In the genomic region with DNA sequence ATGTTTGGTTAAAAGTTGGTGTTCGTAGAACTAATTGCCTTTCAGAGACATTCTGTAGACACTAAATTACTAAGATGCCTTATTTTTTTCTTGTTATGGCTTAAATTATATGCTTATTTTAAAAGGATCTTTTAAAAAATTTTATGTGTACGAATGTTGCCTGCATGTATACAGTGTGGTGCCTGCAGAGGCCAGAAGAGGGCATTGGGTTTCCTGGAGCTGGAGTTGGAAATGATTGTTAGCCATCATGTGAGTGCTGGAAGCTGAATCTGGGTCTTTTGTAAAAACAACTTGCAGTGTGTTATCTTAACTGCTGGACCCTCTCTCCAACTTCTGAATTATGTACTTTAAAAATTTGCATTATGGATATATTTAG, we compare ENCODE assay signal across 18 mouse cellular contexts. TPM values are rescaled to one million over a fixed set of nuclear protein-coding genes. Genes with fewer than 3 reads are reported as not detected.
DNase-seq lines count a peak whose midpoint lies in the region; ATAC-seq and TF ChIP-seq lines count a peak whose summit lies in the region.
"Had no signal": no experiment of that assay in that cellular context is flagged by ENCODE, and none has a peak within 500 bp of the region (broad histone marks: within the 10 kb centered on the region; RNA-seq: fewer than 3 reads in every experiment).

No protein-coding gene starts in this region.

- no peak for ATAC-seq in lung, embryonic 14.5 days (ENCODE audit: insufficient read depth)

- peaks cover 2% of the 10 kb centered on the region for H3K4me1 ChIP-seq in heart, adult 2 months (ENCODE audit: control insufficient read depth, insufficient read depth, low read length)
- peaks cover 8% of the 10 kb centered on the region; the same call in 1 of the 2 replicates for H3K4me1 ChIP-seq in lung, embryonic 14.5 days (ENCODE audit: insufficient read depth)
- no peaks in the 10 kb centered on the region for H3K4me1 ChIP-seq in embryonic facial prominence, embryonic 10.5 days
- H3K4me1 ChIP-seq: intestine, embryonic 15.5 days; midbrain, embryonic 10.5 days had no signal

- no peak for TF ChIP-seq EP300 in heart, adult 2 months (IDR thresholded peaks at IDR 0.05; ENCODE audit: insufficient read depth, low read depth, low read length)

- H3K27ac ChIP-seq in heart, adult 2 months = no peak overlapping the region
- H3K27ac ChIP-seq in lung, embryonic 14.5 days (ENCODE audit: low read depth) = peak overlapping the region; percentile 46; the same call in 1 of the 2 replicates
- no peak overlapping the region for H3K27ac ChIP-seq in embryonic facial prominence, embryonic 10.5 days (replicated peaks)
- H3K27ac ChIP-seq: hindbrain, embryonic 14.5 days; intestine, embryonic 15.5 days; macrophage; midbrain, embryonic 10.5 days; neural tube, embryonic 13.5 days had no signal

- intact Hi-C loops in heart, adult 2 months (cut with DNase I) = no loop called here
- intact Hi-C loops in heart, postnatal 36 days (cut with DNase I) = no loop called here

- TF ChIP-seq CTCF in heart, adult 2 months (IDR thresholded peaks at IDR 0.05) = peak; percentile 31
- TF ChIP-seq CTCF in lung, embryonic 14.5 days (IDR thresholded peaks at IDR 0.05; ENCODE audit: low read depth) = no peak

- H3K4me2 ChIP-seq in lung, embryonic 14.5 days = 0 out of 2 replicates have a peak overlapping the region, but pooled peaks have one; percentile 20
- H3K4me2 ChIP-seq: heart, embryonic 12.5 days; hindbrain, embryonic 14.5 days; intestine, embryonic 15.5 days; neural tube, embryonic 13.5 days had no signal

- no peak overlapping the region for H3K4me3 ChIP-seq in heart, adult 2 months
- H3K4me3 ChIP-seq in lung, embryonic 14.5 days (ENCODE audit: low read depth, low read length) = no peak overlapping the region
- no peak overlapping the region for H3K4me3 ChIP-seq in embryonic facial prominence, embryonic 10.5 days
- H3K4me3 ChIP-seq: heart, embryonic 12.5 days; intestine, embryonic 15.5 days; midbrain, embryonic 10.5 days; neural tube, embryonic 13.5 days had no signal

- H3K9ac ChIP-seq in heart, adult 2 months (ENCODE audit: low read depth, low read length) = no peak overlapping the region
- no peak overlapping the region for H3K9ac ChIP-seq in lung, embryonic 14.5 days
- H3K9ac ChIP-seq: heart, embryonic 12.5 days; hindbrain, embryonic 14.5 days; intestine, embryonic 15.5 days; neural tube, embryonic 13.5 days had no signal

- no peak for DNase-seq in heart, adult 2 months
- DNase-seq in heart, postnatal 36 days = no peak
- no peak for DNase-seq in lung, embryonic 14.5 days
- no peak for DNase-seq in lung, postnatal 14 days
- peak; percentile 12 for DNase-seq in R1 (ENCODE audit: low read depth, low spot score)
- DNase-seq in embryonic facial prominence, embryonic 10.5 days (ENCODE audit: low spot score) = no peak
- DNase-seq in natural killer cell, adult 2 months (ENCODE audit: low spot score in 2 of 2) = no peak
- DNase-seq: adrenal gland, postnatal 14 days; cerebellum, adult 11 months; liver; lung, adult 18-20 months; thymus, postnatal 36 days had no signal

- 86% methylated on average over 2 of the region's 2 CpGs for WGBS in heart, adult 2 months
- WGBS in lung, embryonic 14.5 days = 70% methylated on average over 2 of the region's 2 CpGs
- 95% methylated on average over 2 of the region's 2 CpGs for WGBS in embryonic facial prominence, embryonic 10.5 days

- TF ChIP-seq POLR2A in heart, adult 2 months (IDR thresholded peaks at IDR 0.05; ENCODE audit: insufficient read depth, low read depth, low read length) = no peak

- no peaks in the 10 kb centered on the region for H3K36me3 ChIP-seq in heart, adult 2 months (ENCODE audit: control insufficient read depth, insufficient read depth, low read length)
- no peaks in the 10 kb centered on the region for H3K36me3 ChIP-seq in lung, embryonic 14.5 days (ENCODE audit: insufficient read depth)
- peaks cover 5% of the 10 kb centered on the region for H3K36me3 ChIP-seq in embryonic facial prominence, embryonic 10.5 days (replicated peaks)
- H3K36me3 ChIP-seq: heart, embryonic 12.5 days; intestine, embryonic 15.5 days; neural tube, embryonic 13.5 days had no signal

- H3K27me3 ChIP-seq in heart, adult 2 months (ENCODE audit: control insufficient read depth, insufficient read depth, low read length) = no peaks in the 10 kb centered on the region
- H3K27me3 ChIP-seq in lung, embryonic 14.5 days (ENCODE audit: insufficient read depth, low read length) = no peaks in the 10 kb centered on the region
- no peaks in the 10 kb centered on the region for H3K27me3 ChIP-seq in embryonic facial prominence, embryonic 10.5 days (replicated peaks; ENCODE audit: low read depth, poor library complexity, severe bottlenecking)
- H3K27me3 ChIP-seq: heart, embryonic 12.5 days; intestine, embryonic 15.5 days; neural tube, embryonic 13.5 days had no signal

- no peaks in the 10 kb centered on the region; the same call in 1 of the 2 replicates for H3K79me2 ChIP-seq in heart, adult 2 months (replicated peaks; ENCODE audit: control insufficient read depth, insufficient read depth, low read length)

- no peaks in the 10 kb centered on the region for H3K9me3 ChIP-seq in lung, embryonic 14.5 days (ENCODE audit: low read depth, low read length)
- peaks cover 3% of the 10 kb centered on the region; the same call in 1 of the 2 replicates for H3K9me3 ChIP-seq in embryonic facial prominence, embryonic 10.5 days
- H3K9me3 ChIP-seq: intestine, embryonic 15.5 days had no signal

RNA-seq across cellular contexts. Expression of gene Cep83, which starts 21.9 kb away (rescaled TPM):
- total RNA-seq in heart, adult 2 months (2021) = 10 to 100 TPM; 18.8 to 21.2 TPM
- 5.3 and 10.7 TPM in 2 replicates for polyA plus RNA-seq in heart, adult 2 months (2012; rRNA removed)
- total RNA-seq in heart, postnatal 36 days (2021) = 10 to 100 TPM; 21.5 to 24.0 TPM
- 24.2 and 24.7 TPM in 2 replicates for polyA plus RNA-seq in lung, embryonic 14.5 days (2014; fragmentation: Nextera tagmentation; extraction: Ambion mirVana)
- 19.3 and 20.0 TPM in 2 replicates for polyA plus RNA-seq in embryonic facial prominence, embryonic 10.5 days (2016; fragmentation: Nextera tagmentation; extraction: Ambion mirVana)
